Mouse (Mus musculus) cerebellum, adult 9-10 months (tissue): ENCODE data around the gene Sult1c2.
"Not testable (repeated sequence)": the region's sequence is repeated elsewhere in the genome, so short reads cannot be mapped to it uniquely, and the experiment has no call there.

Source experiments
- DNase-seq: peaks from one replicate; pipeline ENCODE4 v3.0.0; 2022

Sult1c2 gene

GRCm38 (mm10) chr17:53846206-53846605, at the start of gene Sult1c2:
Gene Sult1c2 (minus strand): TSS chr17:53846339.
- no peak for DNase-seq

GRCm38 (mm10) chr17:53879006-53879675, 33.0 kb upstream of the Sult1c2 start:
- DNase-seq: not testable (repeated sequence)

- DNase-seq: no peak
Observed at GRCm38 (mm10) chr17:53874433-53874832, 28.3 kb upstream of the Sult1c2 start.

- no peak for DNase-seq
Observed at GRCm38 (mm10) chr17:53872192-53872591, 26.1 kb upstream of the Sult1c2 start.

- no peak for DNase-seq
Observed at GRCm38 (mm10) chr17:53869931-53870330, 23.8 kb upstream of the Sult1c2 start.

- no peak for DNase-seq
Observed at GRCm38 (mm10) chr17:53865260-53865955, 19.3 kb upstream of the Sult1c2 start.

GRCm38 (mm10) chr17:53860548-53860947, 14.4 kb upstream of the Sult1c2 start:
- DNase-seq: no peak

- DNase-seq: no peak
Observed at GRCm38 (mm10) chr17:53854992-53855391, 8.9 kb upstream of the Sult1c2 start.

- no peak for DNase-seq
Observed at GRCm38 (mm10) chr17:53845796-53846195, 343 bp downstream of the Sult1c2 start.

- peak; percentile 79 for DNase-seq
Observed at GRCm38 (mm10) chr17:53833366-53833765, 12.8 kb downstream of the Sult1c2 start.

GRCm38 (mm10) chr17:53803974-53804373, 42.2 kb downstream of the Sult1c2 start:
- not testable (repeated sequence) for DNase-seq

- peak; percentile 65 for DNase-seq
Observed at GRCm38 (mm10) chr17:53783381-53783780, 62.8 kb downstream of the Sult1c2 start.
